Mouse (Mus musculus): ENCODE measurements around the gene Tbx5. TPM values are rescaled to one million over a fixed set of nuclear protein-coding genes. Genes with fewer than 3 reads are reported as not detected.

Gene Tbx5
- polyA plus RNA-seq, 1 experiment from 2014 or later = not detected

GRCm38 (mm10) chr5:119798713-119799418 lies 33.6 kb upstream of the Tbx5 start:
- no peak for DNase-seq (ENCODE audit: low spot score)
- WGBS = 3% methylated on average over 5 of the region's 5 CpGs
- H3K4me1 ChIP-seq (replicated peaks; ENCODE audit: control insufficient read depth, insufficient read depth, low read length) = no peaks in the 10 kb centered on the region
- no peaks in the 10 kb centered on the region for H3K36me3 ChIP-seq (ENCODE audit: control insufficient read depth, insufficient read depth, low read length)
- no peak overlapping the region for H3K4me3 ChIP-seq (ENCODE audit: low read depth, low read length)
- no peak overlapping the region for H3K4me2 ChIP-seq (ENCODE audit: low read length)
- H3K9ac ChIP-seq (ENCODE audit: low read length) = no peak overlapping the region
- H3K27me3 ChIP-seq (replicated peaks; ENCODE audit: control insufficient read depth, insufficient read depth, low read length) = peaks cover 100% of the 10 kb centered on the region
- no peak overlapping the region for H3K27ac ChIP-seq (ENCODE audit: low read depth)
- no peaks in the 10 kb centered on the region for H3K9me3 ChIP-seq (ENCODE audit: control insufficient read depth, low read length)
- no peak for ATAC-seq (replicated peaks; ENCODE audit: low FRiP score, low TSS enrichment, low read depth)

GRCm38 (mm10) chr5:119799419-119800242 lies 32.8 kb upstream of the Tbx5 start:
- Histone ChIP-seq H3K4me2 (ENCODE audit: low read length) (no peak overlapping the region), H3K36me3 (ENCODE audit: control insufficient read depth, insufficient read depth, low read length) (no peaks in the 10 kb centered on the region), H3K27me3 (replicated peaks; ENCODE audit: control insufficient read depth, insufficient read depth, low read length) (peaks cover 100% of the 10 kb centered on the region), H3K27ac (ENCODE audit: low read depth) (no peak overlapping the region), H3K4me1 (replicated peaks; ENCODE audit: control insufficient read depth, insufficient read depth, low read length) (no peaks in the 10 kb centered on the region), H3K9ac (ENCODE audit: low read length) (no peak overlapping the region), H3K4me3 (ENCODE audit: low read depth, low read length) (no peak overlapping the region), H3K9me3 (ENCODE audit: control insufficient read depth, low read length) (no peaks in the 10 kb centered on the region)
- no peak for ATAC-seq (replicated peaks; ENCODE audit: low FRiP score, low TSS enrichment, low read depth)
- no peak for DNase-seq (ENCODE audit: low spot score)
- WGBS = 8% methylated on average over 9 of the region's 9 CpGs

GRCm38 (mm10) chr5:119800243-119800665 lies 32.2 kb upstream of the Tbx5 start:
- ATAC-seq (replicated peaks; ENCODE audit: low FRiP score, low TSS enrichment, low read depth) (no peak), DNase-seq (ENCODE audit: low spot score) (no peak)
- Histone ChIP-seq H3K4me1 (replicated peaks; ENCODE audit: control insufficient read depth, insufficient read depth, low read length) (no peaks in the 10 kb centered on the region), H3K9me3 (ENCODE audit: control insufficient read depth, low read length) (no peaks in the 10 kb centered on the region), H3K9ac (ENCODE audit: low read length) (no peak overlapping the region), H3K27ac (ENCODE audit: low read depth) (no peak overlapping the region), H3K27me3 (replicated peaks; ENCODE audit: control insufficient read depth, insufficient read depth, low read length) (peaks cover 100% of the 10 kb centered on the region), H3K4me3 (ENCODE audit: low read depth, low read length) (no peak overlapping the region), H3K36me3 (ENCODE audit: control insufficient read depth, insufficient read depth, low read length) (no peaks in the 10 kb centered on the region), H3K4me2 (ENCODE audit: low read length) (no peak overlapping the region)
- 2% methylated on average over 11 of the region's 11 CpGs for WGBS

GRCm38 (mm10) chr5:119802617-119803410 lies 29.7 kb upstream of the Tbx5 start:
- Histone ChIP-seq H3K27ac (ENCODE audit: low read depth) (no peak overlapping the region), H3K9me3 (ENCODE audit: control insufficient read depth, low read length) (no peaks in the 10 kb centered on the region), H3K4me1 (replicated peaks; ENCODE audit: control insufficient read depth, insufficient read depth, low read length) (no peaks in the 10 kb centered on the region), H3K9ac (ENCODE audit: low read length) (no peak overlapping the region), H3K4me3 (ENCODE audit: low read depth, low read length) (no peak overlapping the region), H3K27me3 (replicated peaks; ENCODE audit: control insufficient read depth, insufficient read depth, low read length) (peaks cover 100% of the 10 kb centered on the region), H3K36me3 (ENCODE audit: control insufficient read depth, insufficient read depth, low read length) (no peaks in the 10 kb centered on the region), H3K4me2 (ENCODE audit: low read length) (no peak overlapping the region)
- ATAC-seq (replicated peaks; ENCODE audit: low FRiP score, low TSS enrichment, low read depth) = no peak
- DNase-seq (ENCODE audit: low spot score) = no peak
- WGBS = 3% methylated on average over 27 of the region's 27 CpGs

- ATAC-seq (replicated peaks; ENCODE audit: low FRiP score, low TSS enrichment, low read depth) = no peak
- Histone ChIP-seq H3K9me3 (ENCODE audit: control insufficient read depth, low read length) (no peaks in the 10 kb centered on the region), H3K4me1 (replicated peaks; ENCODE audit: control insufficient read depth, insufficient read depth, low read length) (no peaks in the 10 kb centered on the region), H3K27ac (ENCODE audit: low read depth) (no peak overlapping the region), H3K9ac (ENCODE audit: low read length) (no peak overlapping the region), H3K27me3 (replicated peaks; ENCODE audit: control insufficient read depth, insufficient read depth, low read length) (peaks cover 100% of the 10 kb centered on the region), H3K4me2 (ENCODE audit: low read length) (no peak overlapping the region), H3K36me3 (ENCODE audit: control insufficient read depth, insufficient read depth, low read length) (no peaks in the 10 kb centered on the region), H3K4me3 (ENCODE audit: low read depth, low read length) (no peak overlapping the region)
- peak; percentile 69 for DNase-seq (ENCODE audit: low spot score)
- WGBS = under 1% methylated on average over 64 of the region's 64 CpGs
Observed at GRCm38 (mm10) chr5:119803411-119804251, 28.8 kb upstream of the Tbx5 start.

- no peaks in the 10 kb centered on the region for H3K9me3 ChIP-seq (ENCODE audit: control insufficient read depth, low read length)
- H3K36me3 ChIP-seq (ENCODE audit: control insufficient read depth, insufficient read depth, low read length) = no peaks in the 10 kb centered on the region
- H3K27me3 ChIP-seq (replicated peaks; ENCODE audit: control insufficient read depth, insufficient read depth, low read length) = peaks cover 100% of the 10 kb centered on the region
- no peak for DNase-seq (ENCODE audit: low spot score)
- H3K4me1 ChIP-seq (replicated peaks; ENCODE audit: control insufficient read depth, insufficient read depth, low read length) = no peaks in the 10 kb centered on the region
- no peak overlapping the region for H3K4me2 ChIP-seq (ENCODE audit: low read length)
- no peak for ATAC-seq (replicated peaks; ENCODE audit: low FRiP score, low TSS enrichment, low read depth)
- WGBS = under 1% methylated on average over 35 of the region's 35 CpGs
- no peak overlapping the region for H3K9ac ChIP-seq (ENCODE audit: low read length)
- no peak overlapping the region for H3K27ac ChIP-seq (ENCODE audit: low read depth)
- no peak overlapping the region for H3K4me3 ChIP-seq (ENCODE audit: low read depth, low read length)
Observed at GRCm38 (mm10) chr5:119804301-119805039, 28.0 kb upstream of the Tbx5 start.

GRCm38 (mm10) chr5:119805636-119806035 lies 26.8 kb upstream of the Tbx5 start:
- no peak overlapping the region for H3K27ac ChIP-seq (ENCODE audit: low read depth)

More at GRCm38 (mm10) chr5:119805636-119806035, 26.8 kb upstream of the Tbx5 start:
- ATAC-seq (replicated peaks; ENCODE audit: low FRiP score, low TSS enrichment, low read depth) = no peak
- H3K9me3 ChIP-seq (ENCODE audit: control insufficient read depth, low read length) = no peaks in the 10 kb centered on the region
- no peaks in the 10 kb centered on the region for H3K4me1 ChIP-seq (replicated peaks; ENCODE audit: control insufficient read depth, insufficient read depth, low read length)
- H3K27me3 ChIP-seq (replicated peaks; ENCODE audit: control insufficient read depth, insufficient read depth, low read length) = peaks cover 100% of the 10 kb centered on the region
- no peak overlapping the region for H3K4me3 ChIP-seq (ENCODE audit: low read depth, low read length)
- no peaks in the 10 kb centered on the region for H3K36me3 ChIP-seq (ENCODE audit: control insufficient read depth, insufficient read depth, low read length)
- no peak for DNase-seq (ENCODE audit: low spot score)
- H3K9ac ChIP-seq (ENCODE audit: low read length) = no peak overlapping the region
- no peak overlapping the region for H3K4me2 ChIP-seq (ENCODE audit: low read length)
- 3% methylated on average over 5 of the region's 5 CpGs for WGBS
